Mouse (Mus musculus): ENCODE results near the gene Tmem214.

Tmem214 gene

GRCm38 (mm10) chr5:30916841-30917240 is 49.0 kb downstream of the Tmem214 start:
- DNase-seq, result no peak

GRCm38 (mm10) chr5:30917348-30917747 is 49.5 kb downstream of the Tmem214 start:
- no peak for DNase-seq

GRCm38 (mm10) chr5:30917891-30918670 is 50.3 kb downstream of the Tmem214 start:
- no peak for DNase-seq

GRCm38 (mm10) chr5:30918691-30919090 is 50.9 kb downstream of the Tmem214 start:
- DNase-seq, result no peak

GRCm38 (mm10) chr5:30919831-30920614 is 52.2 kb downstream of the Tmem214 start:
- DNase-seq, result no peak

- DNase-seq, result no peak
These were observed 52.8 kb downstream of the Tmem214 start for GRCm38 (mm10) chr5:30920621-30921020.

GRCm38 (mm10) chr5:30921256-30922033 is 53.6 kb downstream of the Tmem214 start, which contains the start of gene Khk:
Gene Khk (plus strand): TSS chr5:30921431.
- peak; percentile 96 for DNase-seq

GRCm38 (mm10) chr5:30922581-30923041 is 54.8 kb downstream of the Tmem214 start:
- DNase-seq, result no peak

- DNase-seq, result no peak
These were observed 55.3 kb downstream of the Tmem214 start for GRCm38 (mm10) chr5:30923119-30923518.

GRCm38 (mm10) chr5:30924614-30925013 is 56.8 kb downstream of the Tmem214 start:
- DNase-seq, result no peak

GRCm38 (mm10) chr5:30925217-30925616 is 57.4 kb downstream of the Tmem214 start:
- no peak for DNase-seq

GRCm38 (mm10) chr5:30926073-30926472 is 58.3 kb downstream of the Tmem214 start:
- no peak for DNase-seq

GRCm38 (mm10) chr5:30927945-30928529 is 60.2 kb downstream of the Tmem214 start:
- no peak for DNase-seq
